Mouse (Mus musculus): ENCODE results near the gene Fancd2. TPM values are rescaled to one million over a fixed set of nuclear protein-coding genes. Genes with fewer than 3 reads are reported as not detected.
A peak's percentile ranks its signal among the peaks of the same experiment; 100 is the strongest.

The Fancd2 gene
- polyA plus RNA-seq, 1 experiment from 2014 or later, result 1.9 TPM

DNA sequence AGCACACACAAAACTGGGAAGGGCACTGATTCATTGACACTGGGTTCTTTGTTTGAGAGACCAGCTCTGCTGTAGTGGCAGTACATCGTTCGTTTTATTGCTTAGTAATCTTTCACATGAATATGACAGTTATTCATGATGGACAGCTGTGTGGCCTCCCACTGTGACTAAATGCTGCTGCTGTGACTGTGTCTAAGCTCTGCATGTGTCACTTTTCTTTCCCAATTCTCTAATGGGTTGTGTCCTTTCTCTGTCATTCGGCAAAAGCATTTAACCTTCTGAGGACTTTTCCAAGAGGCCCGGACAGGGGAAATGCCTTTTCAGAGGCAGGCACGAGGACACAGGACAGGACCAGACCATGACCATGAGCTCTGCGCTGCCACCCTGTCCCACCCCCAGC is 17.5 kb upstream of the Fancd2 start:
- Histone ChIP-seq H3K36me3 (ENCODE audit: control insufficient read depth, insufficient read depth, low read length) (peaks cover 33% of the 10 kb centered on the region), H3K9ac (ENCODE audit: low read length) (no peak overlapping the region), H3K4me3 (ENCODE audit: low read depth, low read length) (no peak overlapping the region), H3K27me3 (ENCODE audit: control insufficient read depth, insufficient read depth, low read length) (no peaks in the 10 kb centered on the region), H3K27ac (replicated peaks) (no peak overlapping the region), H3K9me3 (ENCODE audit: control insufficient read depth, low read length) (no peaks in the 10 kb centered on the region), H3K4me1 (replicated peaks; ENCODE audit: control insufficient read depth, insufficient read depth) (no peaks in the 10 kb centered on the region), H3K4me2 (replicated peaks; ENCODE audit: low read depth) (no peak overlapping the region)
- 81% methylated on average over 6 of the region's 6 CpGs for WGBS
- no peak for DNase-seq (ENCODE audit: low spot score)
- TF ChIP-seq EP300 (optimal IDR thresholded peaks at IDR 0.05) (no peak), CTCF (IDR thresholded peaks at IDR 0.05; ENCODE audit: low read depth) (no peak)
- no peak for ATAC-seq (ENCODE audit: low FRiP score, low TSS enrichment)

DNA sequence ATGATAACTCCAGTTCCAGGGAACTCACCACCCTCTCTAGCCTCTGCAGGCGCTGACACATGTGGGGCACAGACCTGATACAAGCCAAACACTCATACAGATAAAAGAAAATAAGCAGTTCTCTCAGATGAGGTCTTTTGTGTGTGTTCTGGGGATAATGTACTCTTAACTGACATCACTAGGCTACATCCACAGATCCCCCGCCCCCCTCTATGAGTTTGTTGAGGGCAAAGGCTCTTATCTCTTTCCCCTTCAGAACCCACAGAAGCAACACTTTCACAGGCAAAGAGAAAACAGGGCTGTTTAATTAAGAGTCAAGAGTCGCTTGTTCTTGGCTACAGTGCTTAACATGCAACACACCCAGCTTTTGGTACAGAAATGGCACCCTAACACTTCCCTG is 16.9 kb upstream of the Fancd2 start:
- 97% methylated on average over 3 of the region's 3 CpGs for WGBS

DNA sequence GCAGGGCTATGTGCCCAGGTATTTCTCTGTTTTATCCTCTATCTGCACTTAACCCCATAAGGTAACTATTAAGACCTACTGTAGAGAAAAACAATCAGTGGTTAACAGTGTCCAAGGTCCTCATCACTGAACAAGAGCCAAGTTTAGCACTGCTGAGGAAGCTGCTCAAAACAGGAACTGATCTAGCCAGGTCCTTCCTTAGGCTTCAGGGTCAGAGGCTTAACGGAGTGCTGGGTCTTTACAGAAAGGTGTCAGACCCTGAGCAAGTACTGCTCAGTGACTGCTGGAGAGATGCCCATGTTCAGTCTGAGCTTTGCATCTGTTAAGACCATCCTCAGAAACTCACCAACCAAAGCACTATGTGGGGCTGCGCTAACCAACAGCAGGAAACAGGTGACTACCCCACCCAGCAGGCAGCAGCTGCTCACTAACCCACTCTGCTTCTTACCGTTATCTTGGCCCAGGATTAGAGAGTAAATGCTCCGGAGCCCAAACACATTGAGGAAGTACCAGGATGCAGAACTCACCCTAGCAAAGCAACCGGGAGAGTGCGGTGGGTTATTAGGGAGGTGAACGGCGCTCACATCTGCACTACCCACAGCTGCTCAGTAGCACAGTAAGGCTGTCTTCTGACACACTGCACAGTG is 13.9 kb upstream of the Fancd2 start:
- no peak for ATAC-seq (ENCODE audit: low FRiP score, low TSS enrichment)
- H3K27me3 ChIP-seq (ENCODE audit: control insufficient read depth, insufficient read depth, low read length), result no peaks in the 10 kb centered on the region
- H3K27ac ChIP-seq (replicated peaks), result no peak overlapping the region
- no peak for TF ChIP-seq CTCF (IDR thresholded peaks at IDR 0.05; ENCODE audit: low read depth)
- TF ChIP-seq EP300 (optimal IDR thresholded peaks at IDR 0.05), result no peak
- H3K9ac ChIP-seq (ENCODE audit: low read length), result no peak overlapping the region
- DNase-seq (ENCODE audit: low spot score), result no peak
- H3K36me3 ChIP-seq (ENCODE audit: control insufficient read depth, insufficient read depth, low read length), result peaks cover 43% of the 10 kb centered on the region
- WGBS, result 93% methylated on average over 8 of the region's 8 CpGs
- H3K9me3 ChIP-seq (ENCODE audit: control insufficient read depth, low read length), result no peaks in the 10 kb centered on the region
- no peak overlapping the region for H3K4me3 ChIP-seq (ENCODE audit: low read depth, low read length)
- no peak overlapping the region for H3K4me2 ChIP-seq (replicated peaks; ENCODE audit: low read depth)
- H3K4me1 ChIP-seq (replicated peaks; ENCODE audit: control insufficient read depth, insufficient read depth), result no peaks in the 10 kb centered on the region

More for the DNA sequence above, 16.9 kb upstream of the Fancd2 start:
- DNase-seq (ENCODE audit: low spot score), result no peak
- Histone ChIP-seq H3K4me3 (ENCODE audit: low read depth, low read length) (no peak overlapping the region), H3K36me3 (ENCODE audit: control insufficient read depth, insufficient read depth, low read length) (peaks cover 38% of the 10 kb centered on the region), H3K9ac (ENCODE audit: low read length) (no peak overlapping the region), H3K4me1 (replicated peaks; ENCODE audit: control insufficient read depth, insufficient read depth) (no peaks in the 10 kb centered on the region), H3K9me3 (ENCODE audit: control insufficient read depth, low read length) (no peaks in the 10 kb centered on the region), H3K27me3 (ENCODE audit: control insufficient read depth, insufficient read depth, low read length) (no peaks in the 10 kb centered on the region), H3K27ac (replicated peaks) (no peak overlapping the region), H3K4me2 (replicated peaks; ENCODE audit: low read depth) (no peak overlapping the region)
- no peak for ATAC-seq (ENCODE audit: low FRiP score, low TSS enrichment)
- TF ChIP-seq EP300 (optimal IDR thresholded peaks at IDR 0.05) (no peak), CTCF (IDR thresholded peaks at IDR 0.05; ENCODE audit: low read depth) (no peak)

DNA sequence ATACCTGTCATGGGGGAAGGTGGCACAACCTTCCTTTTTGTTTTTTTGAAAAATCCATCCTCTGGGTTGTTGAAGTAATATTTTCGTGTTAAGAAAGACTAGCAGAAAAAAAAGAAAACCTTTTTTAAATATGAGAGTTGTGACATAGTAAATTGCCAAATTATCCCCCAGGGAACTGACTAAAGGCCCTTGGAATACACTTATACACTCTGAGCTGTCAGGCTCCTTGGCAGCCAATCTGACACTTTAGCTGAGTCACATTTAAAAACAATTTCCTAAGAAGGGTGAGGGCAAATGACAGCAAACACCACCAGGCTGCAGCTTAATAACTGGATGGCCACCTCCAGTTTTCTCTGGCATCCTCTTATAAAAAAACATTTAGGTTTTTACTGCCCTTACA is 9.2 kb upstream of the Fancd2 start:
- WGBS, result 60% methylated on average over 1 of the region's 1 CpGs
- Histone ChIP-seq H3K4me2 (replicated peaks; ENCODE audit: low read depth) (no peak overlapping the region), H3K4me3 (ENCODE audit: low read depth, low read length) (no peak overlapping the region), H3K9ac (ENCODE audit: low read length) (no peak overlapping the region), H3K27ac (replicated peaks) (no peak overlapping the region), H3K27me3 (ENCODE audit: control insufficient read depth, insufficient read depth, low read length) (no peaks in the 10 kb centered on the region), H3K9me3 (ENCODE audit: control insufficient read depth, low read length) (no peaks in the 10 kb centered on the region), H3K36me3 (ENCODE audit: control insufficient read depth, insufficient read depth, low read length) (peaks cover 18% of the 10 kb centered on the region; the same call in 1 of the 2 replicates), H3K4me1 (replicated peaks; ENCODE audit: control insufficient read depth, insufficient read depth) (no peaks in the 10 kb centered on the region)
- DNase-seq (ENCODE audit: low spot score), result no peak
- no peak for TF ChIP-seq EP300 (optimal IDR thresholded peaks at IDR 0.05)
- TF ChIP-seq CTCF (IDR thresholded peaks at IDR 0.05; ENCODE audit: low read depth), result no peak
- ATAC-seq (ENCODE audit: low FRiP score, low TSS enrichment), result no peak

DNA sequence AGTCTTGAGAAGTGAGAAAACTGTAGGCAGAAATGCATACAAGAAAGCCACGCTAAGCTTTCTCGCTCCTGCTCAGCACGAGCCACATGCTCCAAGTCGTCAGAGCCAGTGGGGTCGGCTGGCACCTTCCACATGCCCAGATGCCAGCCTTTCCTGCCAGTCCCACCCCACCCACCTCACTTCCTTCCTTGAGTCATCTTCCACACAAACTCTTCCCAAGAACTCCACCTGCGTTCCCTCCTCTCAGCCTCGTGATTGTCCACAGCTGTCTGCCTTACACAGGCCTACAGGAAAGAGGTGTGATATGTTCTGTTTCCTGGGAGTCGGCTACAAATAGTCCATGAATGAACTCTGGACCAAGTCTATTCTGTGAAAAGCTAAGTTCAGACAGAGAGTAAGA is 8.1 kb upstream of the Fancd2 start:
- Histone ChIP-seq H3K27ac (replicated peaks) (peak overlapping the region; percentile 49; the same call in 1 of the 2 replicates), H3K9ac (ENCODE audit: low read length) (no peak overlapping the region), H3K36me3 (ENCODE audit: control insufficient read depth, insufficient read depth, low read length) (peaks cover 12% of the 10 kb centered on the region; the same call in 1 of the 2 replicates), H3K4me1 (replicated peaks; ENCODE audit: control insufficient read depth, insufficient read depth) (no peaks in the 10 kb centered on the region), H3K27me3 (ENCODE audit: control insufficient read depth, insufficient read depth, low read length) (no peaks in the 10 kb centered on the region), H3K9me3 (ENCODE audit: control insufficient read depth, low read length) (no peaks in the 10 kb centered on the region), H3K4me2 (replicated peaks; ENCODE audit: low read depth) (no peak overlapping the region), H3K4me3 (ENCODE audit: low read depth, low read length) (no peak overlapping the region)
- no peak for DNase-seq (ENCODE audit: low spot score)
- WGBS, result 69% methylated on average over 8 of the region's 8 CpGs
- 0 out of 2 replicates have a peak, but pooled peaks have one; percentile 32 for ATAC-seq (ENCODE audit: low FRiP score, low TSS enrichment)
- TF ChIP-seq CTCF (IDR thresholded peaks at IDR 0.05; ENCODE audit: low read depth) (no peak), EP300 (optimal IDR thresholded peaks at IDR 0.05) (no peak)

DNA sequence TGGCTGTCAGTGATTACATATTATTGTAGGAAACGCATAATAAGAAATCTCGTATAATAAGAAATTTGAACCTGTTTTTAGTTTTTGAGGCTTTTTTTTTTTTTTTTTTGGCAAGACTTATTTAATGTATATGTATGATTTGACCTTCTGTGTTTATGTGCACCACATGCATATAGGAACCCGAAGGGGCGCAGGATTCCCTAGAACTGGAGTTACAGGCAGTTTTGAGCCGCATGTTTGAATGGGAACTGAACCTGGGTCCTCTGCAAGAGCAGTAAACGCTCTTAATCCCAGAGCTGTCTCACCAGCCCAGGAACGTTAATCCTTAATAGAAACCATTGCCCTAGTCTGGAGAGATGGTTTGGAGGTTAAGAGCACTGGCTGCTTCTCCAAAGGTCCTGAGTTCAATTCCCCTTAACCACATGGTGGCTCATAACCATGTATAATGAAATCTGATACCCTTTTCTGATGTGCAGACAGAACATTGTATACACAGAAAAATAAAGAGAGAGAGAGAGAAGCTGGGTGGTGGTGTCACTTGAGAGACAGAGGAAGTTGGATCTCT is 440 bp downstream of the Fancd2 start:
- H3K9me3 ChIP-seq (ENCODE audit: control insufficient read depth, low read length), result no peaks in the 10 kb centered on the region
- no peak for TF ChIP-seq CTCF (IDR thresholded peaks at IDR 0.05; ENCODE audit: low read depth)
- no peak for TF ChIP-seq EP300 (optimal IDR thresholded peaks at IDR 0.05)
- no peak for ATAC-seq (ENCODE audit: low FRiP score, low TSS enrichment)
- H3K4me3 ChIP-seq (ENCODE audit: low read depth, low read length), result peak overlapping the region; percentile 94
- no peaks in the 10 kb centered on the region for H3K4me1 ChIP-seq (replicated peaks; ENCODE audit: control insufficient read depth, insufficient read depth)
- no peaks in the 10 kb centered on the region for H3K36me3 ChIP-seq (ENCODE audit: control insufficient read depth, insufficient read depth, low read length)
- WGBS, result 5% methylated on average over 7 of the region's 7 CpGs
- H3K9ac ChIP-seq (ENCODE audit: low read length), result peak overlapping the region; percentile 89
- no peak for DNase-seq (ENCODE audit: low spot score)
- H3K27me3 ChIP-seq (ENCODE audit: control insufficient read depth, insufficient read depth, low read length), result no peaks in the 10 kb centered on the region
- peak overlapping the region; percentile 63 for H3K4me2 ChIP-seq (replicated peaks; ENCODE audit: low read depth)
- H3K27ac ChIP-seq (replicated peaks), result no peak overlapping the region

All from stomach, postnatal 0 days (tissue).